Mouse (Mus musculus): Measurements from ENCODE around the gene Pik3r1.

Pik3r1 gene

GRCm38 (mm10) chr13:101707226-101707625, 60.8 kb downstream of the Pik3r1 start:
- DNase-seq (ENCODE audit: low read depth): no peak

- no peak for DNase-seq (ENCODE audit: low read depth)
Measured at GRCm38 (mm10) chr13:101706426-101706825, 61.6 kb downstream of the Pik3r1 start.

GRCm38 (mm10) chr13:101702096-101702775, 65.8 kb downstream of the Pik3r1 start:
- no peak for DNase-seq (ENCODE audit: low read depth)

GRCm38 (mm10) chr13:101701632-101702031, 66.4 kb downstream of the Pik3r1 start:
- no peak for DNase-seq (ENCODE audit: low read depth)

- DNase-seq (ENCODE audit: low read depth): no peak
Measured at GRCm38 (mm10) chr13:101699742-101700141, 68.3 kb downstream of the Pik3r1 start.

- DNase-seq (ENCODE audit: low read depth): no peak
Measured at GRCm38 (mm10) chr13:101697966-101698365, 70.1 kb downstream of the Pik3r1 start.

GRCm38 (mm10) chr13:101697461-101697860, 70.6 kb downstream of the Pik3r1 start:
- DNase-seq (ENCODE audit: low read depth): no peak

GRCm38 (mm10) chr13:101696827-101697226, 71.2 kb downstream of the Pik3r1 start:
- DNase-seq (ENCODE audit: low read depth): no peak

GRCm38 (mm10) chr13:101696316-101696715, 71.7 kb downstream of the Pik3r1 start:
- no peak for DNase-seq (ENCODE audit: low read depth)

- DNase-seq (ENCODE audit: low read depth): peak; percentile 92
Measured at GRCm38 (mm10) chr13:101695876-101696275, 72.1 kb downstream of the Pik3r1 start.

- DNase-seq (ENCODE audit: low read depth): peak; percentile 29
Measured at GRCm38 (mm10) chr13:101694496-101695251, 73.3 kb downstream of the Pik3r1 start.

- peak; percentile 64 for DNase-seq (ENCODE audit: low read depth)
Measured at GRCm38 (mm10) chr13:101693967-101694495, 74.0 kb downstream of the Pik3r1 start.

- DNase-seq (ENCODE audit: low read depth): no peak
Measured at GRCm38 (mm10) chr13:101692866-101693691, 74.9 kb downstream of the Pik3r1 start.

- DNase-seq (ENCODE audit: low read depth): no peak
Measured at GRCm38 (mm10) chr13:101692239-101692784, 75.7 kb downstream of the Pik3r1 start.

GRCm38 (mm10) chr13:101691669-101692068, 76.3 kb downstream of the Pik3r1 start:
- DNase-seq (ENCODE audit: low read depth): no peak

- no peak for DNase-seq (ENCODE audit: low read depth)
Measured at GRCm38 (mm10) chr13:101690911-101691655, 76.9 kb downstream of the Pik3r1 start.

- no peak for DNase-seq (ENCODE audit: low read depth)
Measured at GRCm38 (mm10) chr13:101690167-101690566, 77.8 kb downstream of the Pik3r1 start.

- no peak for DNase-seq (ENCODE audit: low read depth)
Measured at GRCm38 (mm10) chr13:101686256-101686655, 81.8 kb downstream of the Pik3r1 start.

GRCm38 (mm10) chr13:101684706-101685105, 83.3 kb downstream of the Pik3r1 start:
- no peak for DNase-seq (ENCODE audit: low read depth)

- no peak for DNase-seq (ENCODE audit: low read depth)
Measured at GRCm38 (mm10) chr13:101682378-101682777, 85.6 kb downstream of the Pik3r1 start.

- DNase-seq (ENCODE audit: low read depth): no peak
Measured at GRCm38 (mm10) chr13:101680083-101680482, 87.9 kb downstream of the Pik3r1 start.

Measured in c-Kit-positive CD71-negative TER-119-negative erythroid progenitor cells, embryonic 14.5 days (primary cell).